Mouse (Mus musculus): Measurements from ENCODE around the gene Ttc4.

- TF ChIP-seq CTCF (IDR thresholded peaks at IDR 0.05; ENCODE audit: extremely low read depth, insufficient read depth, insufficient read length, insufficient replicate concordance): no peak
- no peak for TF ChIP-seq POLR2A (IDR thresholded peaks at IDR 0.05; ENCODE audit: low read depth, low read length)
Observed at GRCm38 (mm10) chr4:106679152-106679551, 408 bp upstream of the Ttc4 start.

Measured in spleen, adult 2 months (tissue).